Mouse (Mus musculus): Measurements from ENCODE around the gene Mansc1. TPM values are rescaled to one million over a fixed set of nuclear protein-coding genes. Genes with fewer than 3 reads are reported as not detected.
A peak's percentile ranks its signal among the peaks of the same experiment; 100 is the strongest.
"Not testable (repeated sequence)": the region's sequence is repeated elsewhere in the genome, so short reads cannot be mapped to it uniquely, and the experiment has no call there.

Gene Mansc1
- 0.53 and 0.59 TPM in 2 replicates for polyA plus RNA-seq (2012; rRNA removed)

DNA sequence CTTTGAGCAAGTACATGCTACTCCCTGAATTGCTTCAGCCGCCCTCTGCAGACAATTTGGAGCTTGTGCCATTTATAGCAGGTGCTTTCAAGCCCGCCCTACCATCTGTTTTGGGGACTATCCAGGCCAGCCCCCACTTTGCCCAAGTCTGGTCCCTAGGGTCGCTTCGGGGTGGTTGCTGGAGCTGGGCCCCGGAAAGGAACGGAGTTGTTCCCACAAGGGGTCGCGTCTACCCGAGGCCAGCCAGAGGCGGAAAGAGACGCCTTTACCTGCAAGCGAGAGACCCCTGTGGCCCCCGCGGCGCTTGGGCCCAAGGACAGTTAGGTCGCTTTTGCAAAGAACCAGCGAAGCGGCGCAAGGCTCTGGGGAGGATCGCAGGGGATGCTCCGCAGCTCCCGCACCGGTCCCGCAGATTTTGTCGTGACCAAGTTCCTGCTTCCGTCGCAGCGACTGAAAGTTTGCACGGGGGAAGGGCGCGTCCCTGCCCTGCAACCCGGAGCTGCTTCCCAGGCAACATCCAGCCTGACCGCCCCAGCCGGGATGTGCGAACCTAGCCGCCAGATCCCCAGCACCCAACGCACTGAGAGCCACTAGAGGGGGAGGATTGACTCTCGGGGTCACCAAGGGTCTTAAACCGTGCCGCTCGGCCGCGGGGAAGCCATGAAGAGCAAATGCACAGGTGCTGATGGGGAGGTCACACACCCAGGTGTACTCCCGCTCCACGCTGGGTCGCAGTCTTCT lies at the start of gene Mansc1:
Gene Mansc1, minus strand, starts transcription at position 542 of the 741 bp plus-strand sequence.
- H3K4me1 ChIP-seq (ENCODE audit: control insufficient read depth, insufficient read depth, low read length), result peaks cover 4% of the 10 kb centered on the region
- TF ChIP-seq POLR2A (IDR thresholded peaks at IDR 0.05; ENCODE audit: control insufficient read depth, low read depth, low read length), result no peak
- no peak for TF ChIP-seq CTCF (IDR thresholded peaks at IDR 0.05; ENCODE audit: control insufficient read depth, insufficient read depth, insufficient replicate concordance, low read depth, low read length)
- no peaks in the 10 kb centered on the region for H3K36me3 ChIP-seq (ENCODE audit: control insufficient read depth, insufficient read depth, low read length)
- no peaks in the 10 kb centered on the region for H3K27me3 ChIP-seq (ENCODE audit: control insufficient read depth, insufficient read depth, low read length)
- H3K27ac ChIP-seq (ENCODE audit: control insufficient read depth, insufficient read depth, low read depth, low read length), result no peak within 1 kb of the TSS
- peak within 1 kb of the TSS; percentile 70 for H3K4me3 ChIP-seq (ENCODE audit: control insufficient read depth, low read depth, low read length)

DNA sequence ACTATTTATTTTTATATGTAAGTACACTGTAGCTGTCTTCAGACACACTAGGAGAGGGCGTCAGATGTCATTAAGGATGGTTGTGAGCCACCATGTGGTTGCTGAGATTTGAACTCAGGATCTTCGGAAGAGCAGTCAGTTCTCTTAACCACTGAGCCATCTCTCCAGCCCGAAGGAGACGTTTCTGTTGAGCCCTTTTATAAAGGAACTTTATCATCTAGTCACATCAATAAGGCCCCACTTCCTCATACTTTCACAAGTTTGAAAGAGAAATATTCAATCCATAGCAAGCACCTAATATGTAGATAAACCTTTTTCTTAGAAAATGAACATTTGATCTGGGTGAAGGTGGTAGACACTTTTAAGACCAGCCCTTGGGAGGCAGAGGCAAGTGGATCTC lies 47.0 kb upstream of the Mansc1 start:
- H3K27ac ChIP-seq (ENCODE audit: control insufficient read depth, insufficient read depth, low read depth, low read length); H3K4me3 ChIP-seq (ENCODE audit: control insufficient read depth, low read depth, low read length); H3K36me3 ChIP-seq (ENCODE audit: control insufficient read depth, insufficient read depth, low read length); H3K27me3 ChIP-seq (ENCODE audit: control insufficient read depth, insufficient read depth, low read length); H3K4me1 ChIP-seq (ENCODE audit: control insufficient read depth, insufficient read depth, low read length): not testable (repeated sequence)

DNA sequence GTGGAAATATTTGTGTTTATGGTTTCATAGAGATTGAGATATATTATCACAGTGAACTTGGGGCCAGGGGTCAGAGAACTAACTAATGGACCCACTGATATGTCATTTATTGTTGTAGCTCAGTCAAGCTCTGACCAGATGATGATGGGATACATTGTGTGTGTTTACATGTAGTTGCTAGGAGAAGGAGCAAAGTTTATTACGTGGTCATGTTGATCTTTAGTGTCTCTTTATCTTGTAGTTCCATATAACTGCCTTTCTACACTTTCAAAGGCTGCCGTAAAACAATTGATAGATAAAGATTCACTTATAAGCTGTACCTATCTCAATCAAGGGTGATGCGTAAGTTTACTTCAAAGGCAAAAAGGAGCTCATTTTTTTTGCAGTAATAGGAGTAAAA lies 45.7 kb upstream of the Mansc1 start:
- Histone ChIP-seq H3K4me1 (ENCODE audit: control insufficient read depth, insufficient read depth, low read length) (no peaks in the 10 kb centered on the region; the same call in 1 of the 2 replicates), H3K27ac (ENCODE audit: control insufficient read depth, insufficient read depth, low read depth, low read length) (no peak overlapping the region), H3K4me3 (ENCODE audit: control insufficient read depth, low read depth, low read length) (no peak overlapping the region), H3K36me3 (ENCODE audit: control insufficient read depth, insufficient read depth, low read length) (no peaks in the 10 kb centered on the region), H3K27me3 (ENCODE audit: control insufficient read depth, insufficient read depth, low read length) (no peaks in the 10 kb centered on the region)
- TF ChIP-seq POLR2A (IDR thresholded peaks at IDR 0.05; ENCODE audit: control insufficient read depth, low read depth, low read length), result no peak
- TF ChIP-seq CTCF (IDR thresholded peaks at IDR 0.05; ENCODE audit: control insufficient read depth, insufficient read depth, insufficient replicate concordance, low read depth, low read length), result no peak

DNA sequence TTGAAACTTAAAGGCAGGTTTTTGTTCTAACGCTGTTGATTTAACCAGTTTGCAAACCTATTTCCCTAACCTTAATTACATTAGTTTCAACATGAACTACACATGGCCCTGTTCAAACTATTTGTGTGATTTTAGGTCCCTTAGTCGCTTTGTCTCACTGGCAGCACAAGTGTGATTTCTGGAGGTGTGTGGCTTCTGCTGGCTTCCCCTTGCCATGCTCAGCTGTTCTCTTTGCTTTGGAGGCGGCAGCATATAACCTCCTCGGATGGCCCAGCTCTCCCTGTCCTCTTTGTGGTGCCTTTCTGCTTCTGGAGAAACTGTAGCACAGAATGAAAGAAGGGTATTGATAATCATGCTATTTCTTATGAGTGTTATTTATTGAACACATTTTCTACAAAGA lies 45.2 kb upstream of the Mansc1 start:
- TF ChIP-seq POLR2A (IDR thresholded peaks at IDR 0.05; ENCODE audit: control insufficient read depth, low read depth, low read length) (no peak), CTCF (IDR thresholded peaks at IDR 0.05; ENCODE audit: control insufficient read depth, insufficient read depth, insufficient replicate concordance, low read depth, low read length) (no peak)
- Histone ChIP-seq H3K27me3 (ENCODE audit: control insufficient read depth, insufficient read depth, low read length) (no peaks in the 10 kb centered on the region), H3K27ac (ENCODE audit: control insufficient read depth, insufficient read depth, low read depth, low read length) (no peak overlapping the region), H3K36me3 (ENCODE audit: control insufficient read depth, insufficient read depth, low read length) (no peaks in the 10 kb centered on the region), H3K4me3 (ENCODE audit: control insufficient read depth, low read depth, low read length) (no peak overlapping the region), H3K4me1 (ENCODE audit: control insufficient read depth, insufficient read depth, low read length) (no peaks in the 10 kb centered on the region; the same call in 1 of the 2 replicates)

DNA sequence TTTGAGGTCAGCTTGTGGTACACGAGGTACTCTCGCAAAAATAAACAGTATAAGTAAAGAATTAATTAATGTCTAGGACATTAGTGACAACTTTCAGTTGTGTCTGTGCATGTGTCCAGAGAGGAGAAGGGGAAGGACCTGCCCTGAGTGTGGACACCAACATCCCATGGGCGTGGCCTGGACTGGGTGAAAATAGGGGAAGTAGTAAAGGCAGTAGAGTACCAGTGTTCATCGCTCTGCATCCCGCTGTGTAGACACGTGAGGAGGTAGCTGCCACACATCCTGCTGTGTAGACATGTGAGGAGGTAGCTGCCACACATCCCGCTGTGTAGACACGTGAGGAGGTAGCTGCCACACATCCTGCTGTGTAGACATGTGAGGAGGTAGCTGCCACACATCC lies 41.4 kb upstream of the Mansc1 start:
- H3K27me3 ChIP-seq (ENCODE audit: control insufficient read depth, insufficient read depth, low read length); H3K4me1 ChIP-seq (ENCODE audit: control insufficient read depth, insufficient read depth, low read length); H3K36me3 ChIP-seq (ENCODE audit: control insufficient read depth, insufficient read depth, low read length); H3K4me3 ChIP-seq (ENCODE audit: control insufficient read depth, low read depth, low read length); H3K27ac ChIP-seq (ENCODE audit: control insufficient read depth, insufficient read depth, low read depth, low read length): not testable (repeated sequence)

DNA sequence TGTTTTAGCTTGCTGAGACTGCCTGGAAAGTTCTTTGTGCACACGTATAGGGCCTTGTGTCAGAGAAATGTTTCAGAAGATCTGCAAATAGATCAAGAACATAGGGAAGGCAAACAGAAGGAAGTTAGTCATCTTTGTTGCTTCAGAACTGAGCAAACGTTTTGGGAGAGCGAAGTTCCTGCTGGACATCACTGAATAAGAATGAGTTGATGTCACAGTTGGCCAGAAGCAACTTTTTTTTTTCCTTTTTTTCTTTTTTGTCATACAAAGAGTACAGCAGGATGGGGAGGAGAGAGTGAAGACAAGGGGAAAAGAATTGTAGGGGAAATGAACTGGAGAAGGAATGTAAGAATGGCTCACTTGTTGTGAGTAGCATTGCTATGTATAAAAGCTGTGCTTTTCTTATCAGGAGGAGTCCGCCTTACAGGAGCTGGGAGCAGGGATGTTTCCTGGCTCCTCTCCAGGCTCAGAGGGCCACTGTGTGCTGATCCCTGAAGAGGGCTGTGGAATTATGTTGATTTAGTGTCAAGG lies 38.7 kb upstream of the Mansc1 start:
- Histone ChIP-seq H3K4me3 (ENCODE audit: control insufficient read depth, low read depth, low read length) (no peak overlapping the region), H3K27ac (ENCODE audit: control insufficient read depth, insufficient read depth, low read depth, low read length) (no peak overlapping the region)
- TF ChIP-seq CTCF (IDR thresholded peaks at IDR 0.05; ENCODE audit: control insufficient read depth, insufficient read depth, insufficient replicate concordance, low read depth, low read length) (no peak), POLR2A (IDR thresholded peaks at IDR 0.05; ENCODE audit: control insufficient read depth, low read depth, low read length) (no peak)

DNA sequence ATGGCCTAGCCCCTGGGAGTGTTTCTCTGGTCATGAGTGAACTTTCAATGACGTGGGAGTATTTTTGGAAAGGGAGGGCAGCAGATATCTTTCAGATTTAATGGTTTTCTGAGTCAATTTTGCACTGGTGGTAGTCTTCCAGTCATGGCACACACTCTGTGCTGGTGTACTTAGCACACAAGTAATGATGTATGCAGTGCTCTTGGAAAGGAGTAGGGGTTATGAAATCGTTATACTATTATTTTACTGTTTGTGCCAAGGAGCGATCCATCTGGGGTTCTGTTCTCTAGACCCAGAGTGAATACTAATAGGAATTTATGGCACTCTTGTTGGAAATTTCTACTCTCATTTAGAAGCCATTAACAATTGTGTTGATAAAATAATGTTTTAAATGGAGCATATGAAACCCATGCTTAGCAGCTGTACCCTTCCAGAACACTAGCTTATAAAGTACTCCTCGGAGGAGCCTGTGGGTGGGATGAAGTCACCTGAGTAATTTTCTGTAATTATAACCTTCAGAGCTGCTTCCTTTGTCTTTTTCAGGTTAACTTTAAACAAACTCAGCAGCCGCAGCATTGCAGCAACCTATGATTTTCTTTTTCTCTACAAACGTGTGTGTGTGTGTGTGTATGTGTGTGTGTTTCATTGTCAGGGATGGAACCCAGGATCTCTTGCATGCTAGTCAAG lies 37.0 kb upstream of the Mansc1 start:
- no peak overlapping the region for H3K27ac ChIP-seq (ENCODE audit: control insufficient read depth, insufficient read depth, low read depth, low read length)
- no peak for TF ChIP-seq POLR2A (IDR thresholded peaks at IDR 0.05; ENCODE audit: control insufficient read depth, low read depth, low read length)
- TF ChIP-seq CTCF (IDR thresholded peaks at IDR 0.05; ENCODE audit: control insufficient read depth, insufficient read depth, insufficient replicate concordance, low read depth, low read length), result no peak

More for the DNA sequence above, 38.7 kb upstream of the Mansc1 start:
- H3K4me1 ChIP-seq (ENCODE audit: control insufficient read depth, insufficient read depth, low read length), result no peaks in the 10 kb centered on the region; the same call in 1 of the 2 replicates
- H3K36me3 ChIP-seq (ENCODE audit: control insufficient read depth, insufficient read depth, low read length), result no peaks in the 10 kb centered on the region
- no peaks in the 10 kb centered on the region for H3K27me3 ChIP-seq (ENCODE audit: control insufficient read depth, insufficient read depth, low read length)

More for the DNA sequence above, 37.0 kb upstream of the Mansc1 start:
- no peaks in the 10 kb centered on the region; the same call in 1 of the 2 replicates for H3K4me1 ChIP-seq (ENCODE audit: control insufficient read depth, insufficient read depth, low read length)
- H3K4me3 ChIP-seq (ENCODE audit: control insufficient read depth, low read depth, low read length), result no peak overlapping the region
- no peaks in the 10 kb centered on the region for H3K36me3 ChIP-seq (ENCODE audit: control insufficient read depth, insufficient read depth, low read length)
- no peaks in the 10 kb centered on the region for H3K27me3 ChIP-seq (ENCODE audit: control insufficient read depth, insufficient read depth, low read length)

Measured in testis, adult 2 months (tissue).